Mouse (Mus musculus) embryonic fibroblast, embryonic 13.5 days (primary cell): ENCODE data around the gene Ftcd. TPM values are rescaled to one million over a fixed set of nuclear protein-coding genes. Genes with fewer than 3 reads are reported as not detected.

Experiments
- H3K27ac ChIP-seq: 2 replicates; pipeline ENCODE4 v1.5.1; 2012; ENCODE audit warnings: low read length, control low read depth, inconsistent platforms; ENCODE audit not compliant: insufficient read depth
- H3K4me1 ChIP-seq: 2 replicates; pipeline ENCODE4 v1.6.1; 2011; ENCODE audit warnings: low read length; ENCODE audit not compliant: control insufficient read depth, insufficient read depth
- H3K4me3 ChIP-seq: 2 replicates; pipeline ENCODE4 v1.5.1; 2011; ENCODE audit warnings: mild to moderate bottlenecking, control low read depth, low read length; ENCODE audit not compliant: insufficient read depth
- CTCF ChIP-seq: IDR thresholded peaks from 2 replicates; pipeline ENCODE4 v1.5.1; 2011; ENCODE audit warnings: mild to moderate bottlenecking, control low read depth, low read length, moderate library complexity, borderline replicate concordance; ENCODE audit not compliant: insufficient read depth
- POLR2A ChIP-seq: IDR thresholded peaks from 2 replicates; pipeline ENCODE4 v1.6.1; 2011; ENCODE audit warnings: low read depth, mild to moderate bottlenecking, control low read depth, low read length, moderate library complexity
- polyA plus RNA-seq: library from polyadenylated mRNA; stranded (reverse); fragments of >200 nt; gene quantifications from 2 replicates; pipeline ENCODE4 v1.2.4, GENCODE M21; 2011; ENCODE audit warnings: low read depth; ENCODE audit not compliant: missing spikeins, insufficient read length

Gene Ftcd
- polyA plus RNA-seq, 1 experiment: not detected

DNA sequence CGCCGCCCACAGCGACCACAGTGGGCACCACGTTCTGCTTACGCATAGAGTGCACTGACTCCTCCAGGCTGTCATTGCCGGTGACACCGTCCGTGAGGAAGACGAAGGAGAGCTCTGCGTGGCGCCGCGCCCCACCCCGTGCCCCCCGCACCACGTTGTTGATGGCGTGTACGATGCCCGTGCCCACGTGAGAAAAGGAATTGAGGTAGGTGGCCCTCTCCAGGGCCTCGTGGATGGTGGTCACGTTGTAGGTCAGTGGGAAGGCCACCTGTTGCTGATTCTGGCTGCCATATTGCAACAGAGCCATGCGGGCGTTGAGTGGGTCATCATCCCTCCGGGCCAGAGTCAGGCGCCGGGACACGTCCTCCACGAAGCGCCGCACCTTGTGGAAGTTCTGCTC is 20.9 kb downstream of the Ftcd start:
- Histone ChIP-seq H3K4me1 (no peaks in the 10 kb centered on the region), H3K4me3 (no peak overlapping the region)
- no peak for TF ChIP-seq CTCF
- no peak for TF ChIP-seq POLR2A

DNA sequence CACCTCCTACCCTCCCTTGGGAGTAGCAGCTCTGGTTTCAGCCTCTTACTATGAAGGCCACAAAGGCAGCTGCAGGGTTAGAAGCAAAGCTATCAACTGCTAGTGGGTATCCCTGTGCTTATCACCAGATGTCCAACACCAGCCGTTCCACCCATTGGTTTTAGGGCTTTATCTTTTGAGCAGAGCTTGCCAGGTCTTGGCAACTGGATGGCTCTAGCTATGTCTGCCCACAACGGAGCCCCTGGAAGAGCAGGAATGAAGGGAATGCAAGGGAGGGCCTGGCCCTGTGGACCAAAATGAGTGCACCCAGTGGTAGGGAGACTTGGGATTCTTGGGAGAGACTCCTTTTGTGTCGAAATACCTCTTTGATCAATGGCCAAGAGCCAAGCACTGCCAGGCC is 27.2 kb downstream of the Ftcd start:
- Histone ChIP-seq H3K4me1 (no peaks in the 10 kb centered on the region), H3K27ac (no peak overlapping the region), H3K4me3 (no peak overlapping the region)
- TF ChIP-seq POLR2A: no peak
- no peak for TF ChIP-seq CTCF

More for the DNA sequence above, 20.9 kb downstream of the Ftcd start:
- no peak overlapping the region for H3K27ac ChIP-seq

DNA sequence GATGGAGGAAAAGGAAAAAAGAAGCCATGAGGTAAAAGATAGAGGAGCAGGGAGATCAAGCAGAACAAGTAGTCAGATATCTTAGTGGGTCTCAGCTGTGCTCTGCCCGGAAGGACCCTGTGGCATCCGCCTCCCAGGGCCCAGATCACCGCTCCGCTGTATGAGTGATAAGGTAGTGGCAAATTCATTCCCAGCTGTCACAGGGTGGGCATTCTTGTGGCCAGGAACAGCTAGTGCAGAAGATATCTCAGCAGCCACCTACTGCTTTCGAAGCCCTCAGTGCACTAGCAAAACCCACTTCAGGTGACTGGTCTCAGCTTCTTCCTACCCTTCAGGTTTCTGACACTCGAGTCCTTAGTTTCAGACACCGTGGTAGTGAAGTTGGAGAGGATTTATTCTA is 37.0 kb downstream of the Ftcd start:
- no peak overlapping the region for H3K27ac ChIP-seq
- H3K4me3 ChIP-seq: no peak overlapping the region
- no peaks in the 10 kb centered on the region for H3K4me1 ChIP-seq
- no peak for TF ChIP-seq POLR2A
- no peak for TF ChIP-seq CTCF

DNA sequence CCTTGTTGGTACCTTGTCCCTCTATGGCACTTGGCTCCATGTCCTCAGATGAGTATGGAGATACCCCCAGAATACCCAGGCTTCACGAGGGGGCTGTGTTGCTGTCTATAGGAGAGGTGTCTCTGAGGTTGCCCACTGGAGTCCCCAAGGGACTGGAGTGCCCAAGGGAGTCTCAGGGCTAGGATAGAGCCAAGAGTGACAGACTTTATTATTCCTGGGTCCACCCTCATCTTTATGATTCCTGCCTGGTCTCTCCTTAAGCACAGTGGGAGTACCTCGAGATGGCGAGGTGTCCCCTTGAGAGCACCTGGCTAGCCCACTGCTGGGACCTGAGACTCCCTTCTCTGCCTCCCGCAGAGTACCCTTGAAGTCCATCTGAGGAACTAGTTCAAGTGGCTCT is 47.0 kb downstream of the Ftcd start:
- no peak; the same call in 1 of the 2 replicates for TF ChIP-seq POLR2A
- TF ChIP-seq CTCF: no peak
- Histone ChIP-seq H3K4me3 (peak overlapping the region; percentile 62), H3K27ac (peak overlapping the region; percentile 45; the same call in 1 of the 2 replicates), H3K4me1 (no peaks in the 10 kb centered on the region)

DNA sequence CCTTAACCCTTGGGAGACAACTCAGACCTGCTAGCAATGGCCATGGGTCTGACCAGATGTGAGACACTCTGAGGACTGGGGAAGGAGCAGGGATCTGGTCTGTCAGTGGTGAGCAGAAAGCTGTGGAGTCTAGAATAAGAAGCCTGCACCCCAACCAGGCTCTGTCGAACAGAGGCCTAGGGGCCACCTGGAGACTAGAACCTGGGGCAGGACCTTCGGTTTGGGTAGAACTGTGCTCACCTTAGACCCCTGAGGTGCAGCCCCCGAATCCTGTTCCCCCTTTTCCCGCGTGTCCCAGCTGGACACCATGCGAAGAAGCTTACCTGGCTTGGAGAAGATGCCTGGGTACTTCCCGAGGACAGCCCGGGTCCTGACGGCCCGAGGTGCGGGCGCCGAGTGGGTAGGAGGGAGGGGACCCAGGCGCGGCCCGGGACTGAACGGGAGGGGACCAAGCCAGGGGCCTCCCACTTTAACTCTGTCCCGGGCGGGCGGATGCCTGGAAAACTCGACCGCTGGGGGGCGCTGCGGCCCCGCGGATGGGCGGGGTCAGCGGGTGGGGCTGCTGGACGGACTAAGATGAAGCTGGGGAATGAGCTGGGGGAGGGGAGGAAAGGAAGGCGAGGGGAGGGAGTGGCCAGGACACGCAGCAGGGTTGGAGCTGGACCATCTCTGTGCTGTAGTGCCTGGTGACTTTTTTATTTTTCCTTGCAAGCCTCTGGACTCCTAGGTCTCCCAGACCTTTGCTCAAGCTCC is 47.7 kb downstream of the Ftcd start, which contains the start of gene Col6a2:
Gene Col6a2, minus strand, starts transcription at position 703 of the 753 bp plus-strand sequence.
- Histone ChIP-seq H3K27ac (peak within 1 kb of the TSS; percentile 45), H3K4me1 (no peaks in the 10 kb centered on the region), H3K4me3 (peak within 1 kb of the TSS; percentile 62)
- TF ChIP-seq CTCF (peak; percentile 42; the same call in 1 of the 2 replicates), POLR2A (peak; percentile 94)

DNA sequence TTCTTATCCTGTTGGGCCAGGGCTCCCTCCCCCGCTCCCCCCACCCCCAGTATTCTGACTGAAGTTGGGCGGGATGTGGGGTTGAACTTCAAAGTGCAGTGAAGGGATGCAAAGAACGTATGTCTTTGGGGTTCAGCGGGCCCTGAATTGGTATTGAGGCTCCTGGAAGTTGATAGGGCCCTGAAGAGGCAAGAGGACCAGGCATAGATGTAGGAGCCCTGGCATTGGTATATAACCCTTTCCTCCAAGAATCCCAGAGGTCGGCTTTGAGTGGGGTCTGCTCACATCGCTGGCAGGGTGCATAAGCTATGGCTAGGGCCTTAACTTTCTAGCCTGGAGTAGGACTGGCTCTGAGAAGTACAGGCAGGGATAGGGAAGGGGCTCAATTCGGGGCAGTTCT is 48.3 kb downstream of the Ftcd start:
- no peak overlapping the region for H3K4me3 ChIP-seq
- peak overlapping the region; percentile 43; the same call in 1 of the 2 replicates for H3K27ac ChIP-seq
- no peaks in the 10 kb centered on the region for H3K4me1 ChIP-seq
- TF ChIP-seq CTCF (no peak), POLR2A (no peak)

DNA sequence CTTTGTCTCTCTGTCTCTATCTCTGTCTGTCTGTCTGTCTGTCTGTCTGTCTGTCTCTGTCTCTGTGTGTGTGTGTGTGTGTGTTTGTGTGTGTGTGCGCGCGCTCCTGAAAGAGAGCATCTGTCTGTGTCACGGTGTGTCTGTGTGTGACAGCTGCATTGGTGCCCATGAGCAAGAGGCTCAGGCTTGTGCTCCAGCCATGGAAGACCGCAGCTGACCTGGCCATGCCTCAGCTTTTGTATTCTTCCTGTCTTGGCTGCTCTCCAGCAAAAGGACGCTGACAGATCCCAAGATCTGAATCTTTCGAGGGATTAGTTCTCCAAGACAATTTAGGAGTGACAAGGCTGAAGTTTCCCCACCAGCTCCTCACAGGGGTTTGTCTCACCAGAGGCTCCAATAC is 49.5 kb downstream of the Ftcd start:
- TF ChIP-seq POLR2A (no peak), CTCF (no peak)
- Histone ChIP-seq H3K4me3 (no peak overlapping the region), H3K4me1 (no peaks in the 10 kb centered on the region), H3K27ac (no peak overlapping the region)

DNA sequence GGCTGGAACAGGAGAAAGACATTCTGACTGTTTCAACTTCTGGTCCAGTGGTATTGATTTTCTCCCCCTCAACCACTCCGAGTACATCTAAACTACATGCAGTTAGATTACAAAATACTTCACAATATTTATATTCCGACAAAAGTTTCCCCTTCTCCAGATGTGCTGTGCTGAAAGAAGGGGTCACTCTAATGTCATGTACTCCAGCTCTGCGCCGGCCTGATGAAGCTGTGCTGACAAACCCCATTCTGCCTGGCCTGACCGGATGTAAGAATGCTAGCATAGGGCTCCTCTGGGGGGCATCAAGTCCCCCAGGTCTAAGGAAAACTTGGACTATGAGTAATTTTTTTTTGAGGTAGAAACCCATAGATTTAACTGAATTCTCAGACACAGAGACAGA is 52.3 kb downstream of the Ftcd start:
- no peaks in the 10 kb centered on the region for H3K4me1 ChIP-seq
- H3K27ac ChIP-seq: no peak overlapping the region
- H3K4me3 ChIP-seq: no peak overlapping the region
- TF ChIP-seq POLR2A: no peak
- no peak for TF ChIP-seq CTCF

DNA sequence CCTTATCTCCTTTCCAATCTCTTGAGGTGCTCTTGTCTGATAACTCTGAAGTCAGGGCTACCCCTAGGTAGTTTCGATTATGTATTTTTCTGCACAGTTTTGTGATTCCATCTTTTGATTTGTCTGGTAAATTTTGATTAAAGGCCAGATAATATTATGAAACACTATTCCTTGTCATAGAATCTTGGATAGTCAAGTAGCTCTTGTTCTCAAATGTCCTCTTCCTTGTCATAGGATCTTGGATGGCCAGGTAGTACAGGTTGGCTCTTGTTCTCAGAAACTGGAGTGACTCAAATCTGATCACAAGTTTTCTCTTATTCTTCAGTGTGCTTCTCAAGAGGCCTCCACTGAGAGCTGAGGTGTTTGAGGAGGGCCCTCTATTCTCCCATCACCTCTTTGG is 55.2 kb downstream of the Ftcd start:
- Histone ChIP-seq H3K4me1 (peaks cover 17% of the 10 kb centered on the region), H3K4me3 (no peak overlapping the region), H3K27ac (no peak overlapping the region)
- no peak for TF ChIP-seq POLR2A
- no peak for TF ChIP-seq CTCF

DNA sequence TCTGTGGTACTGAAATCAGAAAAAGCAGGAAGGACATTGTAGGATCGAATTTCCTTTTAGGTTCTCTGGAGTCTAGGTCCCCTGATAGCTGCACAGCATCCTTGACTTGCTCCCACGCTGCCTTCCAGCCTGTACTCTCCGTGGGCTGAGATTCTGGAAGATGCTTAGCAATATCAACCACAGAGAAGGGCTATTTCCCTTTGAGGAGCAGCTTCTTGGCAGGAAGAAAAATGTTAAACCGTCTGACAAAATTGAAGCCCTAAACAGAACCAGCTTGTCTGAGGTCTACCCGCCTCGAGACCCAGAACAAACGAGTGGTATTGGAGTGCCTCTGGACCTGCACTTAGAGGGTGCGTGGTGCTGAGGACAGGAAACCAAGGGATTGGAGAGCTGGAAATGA is 57.2 kb downstream of the Ftcd start:
- H3K27ac ChIP-seq: peak overlapping the region; percentile 51; the same call in 1 of the 2 replicates
- TF ChIP-seq POLR2A: no peak
- TF ChIP-seq CTCF: no peak
- peaks cover 26% of the 10 kb centered on the region for H3K4me1 ChIP-seq
- H3K4me3 ChIP-seq: no peak overlapping the region

DNA sequence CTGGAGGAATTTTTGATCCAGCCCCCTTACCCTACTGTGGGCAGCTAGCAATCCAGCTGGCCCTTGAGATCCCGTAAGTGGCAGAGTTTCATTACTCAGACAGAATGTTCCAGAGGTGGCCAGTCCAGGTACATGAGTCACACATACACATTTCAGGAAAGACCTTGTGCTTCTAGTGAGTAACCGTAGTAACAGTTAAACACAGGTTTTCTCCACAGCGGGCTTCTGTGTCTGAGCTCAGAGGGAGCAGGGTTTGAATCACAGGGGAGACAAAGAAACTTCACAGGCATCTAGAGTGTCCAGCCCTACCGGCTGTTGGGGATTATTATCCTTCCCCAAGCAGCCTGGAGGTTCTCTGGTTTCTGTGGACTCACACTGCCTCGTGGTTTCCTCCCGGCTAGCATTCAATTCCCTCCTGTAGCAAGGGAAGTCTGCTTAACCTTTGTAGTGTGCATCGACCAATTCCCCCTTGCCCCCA is 58.7 kb downstream of the Ftcd start:
- peak overlapping the region; percentile 51 for H3K27ac ChIP-seq
- no peak overlapping the region for H3K4me3 ChIP-seq
- TF ChIP-seq CTCF (no peak), POLR2A (no peak)
- H3K4me1 ChIP-seq: peaks cover 26% of the 10 kb centered on the region
